Mouse (Mus musculus): ENCODE measurements around the gene 9230102O04Rik.

Gene 9230102O04Rik

DNA sequence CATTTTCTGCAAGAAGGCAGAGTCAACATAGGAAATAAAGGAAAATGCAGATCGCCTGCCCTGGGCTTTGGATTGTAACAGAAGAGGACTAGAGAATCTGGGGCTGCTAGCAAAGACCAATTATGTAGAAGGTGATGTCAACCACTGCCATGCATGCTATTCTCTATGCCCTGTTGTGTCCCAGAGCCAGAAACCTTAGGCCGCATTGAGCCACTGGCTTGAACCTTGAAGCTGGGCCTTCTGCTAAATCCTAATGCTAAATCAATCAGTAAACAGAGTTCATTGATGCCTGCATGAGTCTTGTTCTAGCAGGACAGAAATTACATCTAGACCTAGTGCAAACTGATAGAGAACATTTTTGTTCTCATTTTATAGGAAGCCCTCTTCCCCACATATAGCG, 3.3 kb downstream of the 9230102O04Rik start:
- in situ Hi-C loops (cut with MboI, MseI) = loop anchor here (10.0 kb wide), 1 partner anchor 1649 kb away; no protein-coding TSS in a partner anchor

DNA sequence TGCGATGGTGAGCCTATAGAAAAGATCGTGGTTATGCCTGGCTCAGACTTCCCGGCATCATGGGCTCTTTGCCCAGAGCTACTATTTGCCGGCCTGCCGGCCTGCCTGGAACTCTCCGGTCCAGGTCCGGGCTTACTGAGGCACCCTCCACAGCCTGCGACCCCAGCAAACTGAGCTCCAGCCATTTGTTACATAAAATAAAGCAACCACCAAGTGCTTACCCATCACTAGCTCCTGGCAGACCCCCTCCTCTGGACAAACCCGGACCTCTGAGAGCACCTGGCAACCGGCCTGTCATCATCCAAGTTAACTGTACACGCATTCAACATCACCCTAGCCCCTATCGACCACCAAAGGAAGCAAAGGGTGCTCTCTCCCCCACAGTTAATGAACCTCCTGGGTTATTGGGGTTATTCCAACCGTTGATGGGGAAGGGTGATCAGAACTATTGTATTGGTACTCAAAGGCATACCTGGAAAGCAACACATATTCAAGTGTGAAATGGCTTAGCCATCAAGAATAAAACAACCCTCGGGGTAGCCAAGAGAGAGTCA, 4.0 kb downstream of the 9230102O04Rik start:
- in situ Hi-C loops (cut with MboI, MseI) = loop anchor here (10.0 kb wide), 1 partner anchor 1650 kb away; no protein-coding TSS in a partner anchor

DNA sequence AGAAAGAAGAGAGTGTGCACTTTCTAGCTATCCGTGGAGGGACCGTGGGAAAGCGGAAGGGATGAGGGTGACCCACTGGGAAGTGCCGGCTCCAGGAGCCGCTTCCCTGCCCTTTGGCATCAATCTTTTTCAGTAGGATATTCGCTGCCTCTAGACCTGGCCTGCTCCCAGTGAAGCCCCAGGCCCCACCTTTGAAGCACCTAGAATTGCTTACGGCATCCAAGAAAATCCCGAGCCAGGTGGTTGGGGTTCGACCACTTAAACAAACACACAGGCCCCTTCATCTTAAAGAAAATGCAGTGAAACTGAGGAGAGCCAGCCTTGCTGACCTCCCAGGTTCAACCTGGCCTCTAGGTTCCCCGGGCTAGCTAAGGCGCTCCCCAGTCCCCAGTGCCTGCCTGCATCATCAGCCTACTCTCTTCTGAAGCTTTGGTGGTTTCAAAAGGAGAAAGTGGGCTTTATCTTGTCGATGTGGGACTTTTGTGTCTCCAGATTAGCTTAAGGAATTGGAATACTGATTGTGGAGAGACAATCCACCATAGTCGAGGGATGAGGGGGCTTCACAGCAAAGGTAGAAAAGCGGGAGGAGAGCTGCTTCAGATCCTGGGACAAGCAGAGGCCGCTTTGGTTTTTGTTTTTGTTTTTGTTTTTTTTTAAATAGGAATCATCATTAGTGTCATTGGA, 4.7 kb downstream of the 9230102O04Rik start:
- in situ Hi-C loops (cut with MboI, MseI) = loop anchor here (10.0 kb wide), 1 partner anchor 1650 kb away; no protein-coding TSS in a partner anchor

DNA sequence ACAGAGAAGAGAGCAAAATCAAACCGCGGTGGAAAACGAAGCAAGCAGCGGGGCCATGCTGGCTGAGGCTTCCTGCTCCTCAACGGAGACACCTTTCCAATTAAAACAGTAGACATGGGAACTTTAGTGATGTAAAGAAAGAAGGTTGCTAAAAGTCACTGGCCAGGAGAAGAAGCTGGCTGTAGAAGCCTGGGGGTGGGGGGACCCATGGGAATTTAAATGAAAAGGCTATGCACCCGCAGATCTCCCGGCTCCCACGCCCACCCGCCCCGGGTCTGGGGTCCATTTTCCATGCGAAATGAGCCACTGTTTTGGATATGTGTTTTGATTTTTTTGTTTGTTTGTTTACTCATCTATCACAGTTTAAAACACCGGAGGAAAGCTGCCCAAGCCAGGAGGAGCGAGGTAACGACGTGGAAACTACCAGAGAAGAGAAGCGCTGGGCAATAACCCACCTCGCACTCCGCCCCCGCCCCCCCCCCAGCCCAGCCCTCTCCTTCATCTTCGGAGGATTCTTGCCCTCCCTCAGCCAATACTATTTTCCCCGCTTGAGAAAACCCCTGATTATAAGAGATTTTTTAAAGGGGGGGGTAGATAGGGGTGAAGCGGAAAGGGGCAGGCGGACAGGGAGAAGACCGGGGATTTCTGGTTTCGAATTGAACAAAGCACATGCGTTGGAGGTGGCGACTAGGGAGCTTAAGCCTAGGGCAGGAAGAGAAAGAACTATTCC, 5.4 kb downstream of the 9230102O04Rik start:
- in situ Hi-C loops (cut with MboI, MseI) = loop anchor here (10.0 kb wide), 1 partner anchor 1651 kb away; no protein-coding TSS in a partner anchor

GRCm38 (mm10) chr2:9882926-9883802, 6.2 kb downstream of the 9230102O04Rik start:
- in situ Hi-C loops (cut with MboI, MseI) = loop anchor here (10.0 kb wide), 1 partner anchor 1652 kb away; no protein-coding TSS in a partner anchor

- in situ Hi-C loops (cut with MboI, MseI) = loop anchor here (10.0 kb wide), 1 partner anchor 1652 kb away; no protein-coding TSS in a partner anchor
These were observed 6.9 kb downstream of the 9230102O04Rik start for GRCm38 (mm10) chr2:9882371-9882925.

- in situ Hi-C loops (cut with MboI, MseI) = loop anchor here (10.0 kb wide), 1 partner anchor 1653 kb away; no protein-coding TSS in a partner anchor
These were observed 7.7 kb downstream of the 9230102O04Rik start for GRCm38 (mm10) chr2:9881611-9882023.

DNA sequence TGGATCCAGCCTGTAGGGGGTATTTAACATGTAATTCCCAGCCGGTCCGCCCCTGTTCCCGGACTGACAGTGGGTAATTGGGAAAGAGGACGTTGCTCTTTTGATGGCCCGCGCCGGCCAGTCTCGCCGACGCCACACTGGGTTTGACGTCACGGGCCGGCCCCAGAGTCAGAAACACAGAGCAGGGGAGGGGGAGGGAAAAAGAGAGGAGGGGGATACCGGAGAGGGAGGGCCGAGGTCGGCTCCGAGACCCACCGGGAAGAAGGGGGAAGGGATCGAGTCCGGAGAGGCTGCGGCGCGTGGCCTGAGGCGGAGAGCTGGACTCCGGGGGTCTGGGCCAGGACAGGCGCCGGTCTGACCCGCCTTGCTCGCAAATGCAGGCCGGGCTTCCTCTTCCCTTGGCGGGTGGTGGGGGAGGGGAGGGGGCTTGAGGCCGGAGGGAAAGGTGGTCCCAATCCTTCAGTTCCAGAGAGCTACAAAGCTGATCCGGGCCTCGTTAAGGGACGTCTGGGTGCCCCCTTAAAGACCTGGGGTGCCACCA, 8.2 kb downstream of the 9230102O04Rik start, which contains the start of gene 4930412O13Rik:
Gene 4930412O13Rik, plus strand, starts transcription at position 202 of the 541 bp plus-strand sequence.
- in situ Hi-C loops (cut with MboI, MseI) = loop anchor here (10.0 kb wide), 1 partner anchor 1654 kb away; no protein-coding TSS in a partner anchor

DNA sequence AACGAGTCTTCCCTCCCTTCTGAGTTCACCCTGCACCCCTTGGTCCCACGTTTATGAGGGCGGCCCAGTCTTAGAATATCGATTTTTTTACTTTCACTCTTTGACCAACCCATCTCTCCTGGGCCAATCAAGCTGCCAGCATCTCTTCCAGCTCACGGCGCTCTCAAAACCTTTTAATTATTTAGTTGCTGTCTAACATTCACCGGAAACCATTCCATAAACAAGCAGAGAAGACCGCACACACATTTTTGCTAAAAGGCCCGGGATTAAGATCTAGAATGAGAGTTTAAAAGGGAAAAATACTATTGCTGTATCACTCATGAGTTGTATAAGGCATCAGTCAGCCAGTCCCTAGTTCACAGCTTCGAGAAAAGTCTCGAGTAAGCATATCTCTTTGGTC, 9.1 kb downstream of the 9230102O04Rik start:
- in situ Hi-C loops (cut with MboI, MseI) = loop anchor here (10.0 kb wide), 1 partner anchor 1655 kb away; no protein-coding TSS in a partner anchor

DNA sequence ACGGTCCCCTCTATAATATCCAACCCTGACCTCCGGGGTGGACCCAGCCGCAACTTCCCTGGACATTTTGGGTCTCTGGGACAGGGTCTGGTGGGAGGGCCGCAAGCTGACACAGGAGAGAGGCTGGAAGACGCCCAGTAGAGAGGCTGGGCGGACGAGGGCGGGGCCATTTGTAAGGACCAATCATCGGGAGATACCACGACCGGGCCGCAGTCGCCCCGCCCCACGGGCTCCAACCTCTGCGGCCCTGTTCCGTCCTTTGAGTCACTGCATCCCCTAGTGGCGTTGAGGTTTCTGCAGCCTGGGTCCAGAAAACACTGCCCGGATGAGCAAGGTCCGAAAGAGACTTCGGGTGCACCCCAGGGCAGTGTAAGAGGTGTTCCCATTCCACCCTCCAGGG, 9.8 kb downstream of the 9230102O04Rik start:
- in situ Hi-C loops (cut with MboI, MseI) = no loop called here

- in situ Hi-C loops (cut with MboI, MseI) = no loop called here
These were observed 10.2 kb downstream of the 9230102O04Rik start for GRCm38 (mm10) chr2:9879092-9879491.

DNA sequence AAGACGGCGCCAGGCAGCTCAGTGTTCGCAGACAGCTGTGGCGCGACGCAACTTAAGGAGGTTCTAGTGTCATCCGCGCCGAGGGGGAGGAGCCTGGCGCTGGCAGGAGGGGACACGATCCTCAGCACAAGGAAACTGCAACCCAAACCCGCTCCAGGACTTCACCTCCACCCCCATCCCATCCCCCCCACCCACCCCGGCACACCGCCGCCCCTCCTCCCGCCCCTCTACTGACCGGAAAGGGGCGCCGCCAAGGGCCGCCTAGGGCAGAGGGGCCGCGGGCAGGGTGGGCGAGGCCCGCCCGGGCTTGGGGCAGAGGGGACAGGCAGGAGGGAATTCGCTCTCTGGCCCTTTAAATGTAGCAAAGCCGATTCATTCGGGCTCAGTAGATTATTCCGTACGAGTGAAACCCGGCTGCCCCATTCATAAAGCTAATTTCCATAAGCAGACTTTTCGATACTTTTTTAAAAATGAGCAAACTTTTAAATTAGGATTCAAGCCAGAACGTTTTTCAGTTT, 10.7 kb downstream of the 9230102O04Rik start:
- in situ Hi-C loops (cut with MboI, MseI) = no loop called here

DNA sequence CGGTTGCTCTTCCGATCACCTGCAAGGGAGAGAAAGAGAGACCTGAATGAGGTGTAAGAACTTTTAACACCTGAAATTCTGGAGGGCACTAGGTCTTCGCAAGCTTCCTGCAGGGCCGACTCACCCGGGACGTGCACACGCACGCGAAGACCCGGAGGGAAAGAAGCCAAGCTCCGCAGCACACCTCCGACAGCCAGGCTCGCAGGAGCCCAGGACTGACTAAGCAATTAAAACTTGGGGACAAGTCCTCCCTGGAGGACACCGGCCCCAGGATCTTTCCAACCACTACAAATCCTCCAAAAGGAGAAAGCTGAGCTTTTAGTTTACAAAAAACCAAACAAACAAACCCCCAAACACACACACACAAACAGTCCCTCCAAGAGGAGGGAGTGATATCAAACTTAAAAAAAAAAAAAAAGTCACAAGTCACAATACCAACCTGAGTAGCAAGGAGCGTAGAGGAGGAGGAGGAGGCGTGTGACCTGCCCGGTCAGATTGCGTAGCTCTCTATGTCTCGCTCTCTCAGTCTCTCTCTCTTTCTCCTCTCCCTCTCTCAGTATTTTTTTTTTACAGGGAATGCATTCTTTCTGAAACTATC, 11.3 kb downstream of the 9230102O04Rik start:
- in situ Hi-C loops (cut with MboI, MseI) = no loop called here

- in situ Hi-C loops (cut with MboI, MseI) = no loop called here
These were observed 12.0 kb downstream of the 9230102O04Rik start for GRCm38 (mm10) chr2:9877326-9877690.

DNA sequence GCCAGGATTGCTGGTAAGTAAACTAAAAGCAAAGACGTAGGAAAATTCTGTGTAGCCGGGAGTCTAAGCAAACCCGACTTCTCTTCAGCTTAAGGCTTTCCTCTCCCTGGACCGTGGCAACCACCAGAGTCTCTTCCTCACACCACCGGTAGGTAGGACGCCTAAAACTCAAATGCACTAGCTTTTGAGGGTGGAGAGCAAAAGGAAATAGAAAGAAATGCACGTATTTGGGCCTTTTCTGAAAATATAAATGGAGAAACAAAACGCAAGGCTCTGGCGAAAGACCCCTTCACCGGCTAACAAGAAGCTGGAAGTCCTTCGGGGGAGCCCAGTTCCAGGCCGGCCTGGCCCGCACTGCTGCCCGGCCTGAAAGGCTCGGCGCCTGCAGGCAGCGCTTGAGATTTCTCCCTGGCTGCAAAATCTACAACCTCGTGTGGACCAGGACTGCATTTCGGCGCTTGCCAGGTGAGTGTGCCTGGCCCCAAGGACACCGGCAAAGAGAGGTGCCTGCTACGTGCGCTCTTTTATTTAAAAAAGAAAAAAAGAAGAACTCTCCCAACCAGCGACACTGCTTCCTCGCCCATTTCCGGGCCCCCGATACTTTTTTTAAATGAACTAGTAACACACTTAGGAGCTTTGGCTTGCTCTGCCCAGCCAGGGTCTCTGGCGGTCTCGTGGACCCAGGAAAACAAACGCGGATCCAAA, 12.6 kb downstream of the 9230102O04Rik start:
- in situ Hi-C loops (cut with MboI, MseI) = no loop called here

- in situ Hi-C loops (cut with MboI, MseI) = no loop called here
These were observed 13.5 kb downstream of the 9230102O04Rik start for GRCm38 (mm10) chr2:9875676-9876357.

DNA sequence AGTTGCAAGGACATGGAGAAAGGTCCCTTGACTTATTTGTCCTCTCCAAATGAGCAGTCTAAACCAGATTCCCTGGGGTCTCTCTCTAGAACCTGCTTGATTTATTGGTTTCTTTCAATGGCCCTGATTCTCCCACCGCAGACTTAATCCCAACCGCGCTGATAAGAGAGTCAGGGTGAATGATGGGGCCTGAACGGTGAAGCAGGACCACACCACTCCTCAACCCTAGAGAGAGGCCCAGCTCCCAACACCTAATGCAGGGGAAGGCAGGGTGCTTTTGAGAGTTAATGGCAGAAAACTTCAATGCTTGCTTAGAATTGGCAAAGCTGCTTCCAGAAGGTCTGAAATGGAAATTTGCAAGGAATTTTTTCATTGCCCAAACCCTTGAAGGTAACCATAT, 14.1 kb downstream of the 9230102O04Rik start:
- in situ Hi-C loops (cut with MboI, MseI) = no loop called here

DNA sequence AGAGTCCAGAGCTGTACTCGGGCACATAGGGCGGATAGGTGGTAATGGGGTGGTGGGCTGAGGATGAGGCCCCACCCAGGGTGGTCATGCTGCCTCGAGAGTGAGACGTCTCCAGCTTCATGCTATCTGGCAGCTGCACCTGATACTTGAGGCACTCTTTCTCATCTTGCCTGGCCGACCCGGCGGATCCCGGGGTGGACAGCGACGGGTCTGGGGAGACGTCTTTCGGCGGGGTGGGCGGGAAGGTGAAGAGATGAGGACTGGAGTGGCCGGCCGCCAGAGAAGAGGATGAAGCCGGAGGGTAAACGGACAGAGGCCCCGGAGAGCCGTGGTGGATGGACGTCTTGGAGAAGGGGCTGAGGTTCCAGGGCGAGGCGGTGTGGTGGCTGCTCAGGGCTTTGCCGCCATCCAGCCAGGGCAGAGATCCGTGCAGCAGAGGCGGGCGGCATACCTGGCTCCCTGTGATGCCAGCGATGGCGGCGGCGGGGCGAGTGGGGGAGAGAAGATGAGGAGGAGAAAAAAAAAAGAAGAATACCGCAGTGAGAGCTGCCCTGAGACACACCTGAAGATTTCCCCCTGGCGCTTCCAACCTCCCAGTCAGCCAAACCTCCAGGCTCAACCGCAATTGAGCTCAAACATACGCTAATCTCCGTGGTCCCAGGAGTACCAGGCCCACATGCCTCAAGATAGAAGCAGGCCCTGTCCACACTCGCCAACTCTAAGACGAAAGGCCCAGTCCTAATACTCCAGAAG, 14.7 kb downstream of the 9230102O04Rik start:
- in situ Hi-C loops (cut with MboI, MseI) = loop anchor here (5.0 to 25.0 kb wide), 2 partner anchors 297 to 1338 kb away; no protein-coding TSS in a partner anchor
